ENCODE assay signal across 8 mouse cellular contexts in genomic region chr4:48585241-48586098, GRCm38 (mm10). TPM values are rescaled to one million over a fixed set of nuclear protein-coding genes. Genes with fewer than 3 reads are reported as not detected.
A peak's percentile ranks its signal among the peaks of the same experiment; 100 is the strongest.
DNase-seq lines count a peak whose midpoint lies in the region; ATAC-seq and TF ChIP-seq lines count a peak whose summit lies in the region.

No protein-coding gene starts in this region.

- TF ChIP-seq CTCF in midbrain, postnatal 0 days (IDR thresholded peaks at IDR 0.05), result no peak
- TF ChIP-seq CTCF in testis, adult 2 months (IDR thresholded peaks at IDR 0.05; ENCODE audit: control insufficient read depth, insufficient read depth, insufficient replicate concordance, low read depth, low read length), result no peak

- peak; percentile 3 for TF ChIP-seq POLR2A in testis, adult 2 months (IDR thresholded peaks at IDR 0.05; ENCODE audit: control insufficient read depth, low read depth, low read length)

- no peak for ATAC-seq in erythroblast, adult 5-6 weeks (replicated peaks; ENCODE audit: low FRiP score, poor library complexity, severe bottlenecking)
- peak; percentile 66 for ATAC-seq in forebrain, embryonic 16.5 days
- peak; percentile 79 for ATAC-seq in intestine, embryonic 16.5 days
- ATAC-seq in liver, embryonic 11.5 days (replicated peaks; ENCODE audit: low FRiP score), result peak; percentile 75
- ATAC-seq in midbrain, postnatal 0 days (ENCODE audit: low FRiP score), result peak; percentile 79

- peak overlapping the region; percentile 48 for H3K4me3 ChIP-seq in erythroblast, embryonic 14.5 days (replicated peaks)
- peak overlapping the region; percentile 98 for H3K4me3 ChIP-seq in forebrain, embryonic 16.5 days (replicated peaks; ENCODE audit: low read length)
- H3K4me3 ChIP-seq in intestine, embryonic 16.5 days (ENCODE audit: low read length), result peak overlapping the region; percentile 88
- peak overlapping the region; percentile 86 for H3K4me3 ChIP-seq in liver, embryonic 11.5 days (ENCODE audit: low read depth, low read length)
- peak overlapping the region; percentile 96 for H3K4me3 ChIP-seq in midbrain, postnatal 0 days (ENCODE audit: low read depth, low read length)
- peak overlapping the region; percentile 97 for H3K4me3 ChIP-seq in testis, adult 2 months (ENCODE audit: control insufficient read depth, low read depth, low read length)

- H3K4me2 ChIP-seq in forebrain, embryonic 16.5 days (ENCODE audit: low read length), result peak overlapping the region; percentile 93
- peak overlapping the region; percentile 84 for H3K4me2 ChIP-seq in intestine, embryonic 16.5 days (ENCODE audit: low read depth, low read length)
- peak overlapping the region; percentile 89 for H3K4me2 ChIP-seq in liver, embryonic 11.5 days
- peak overlapping the region; percentile 90 for H3K4me2 ChIP-seq in midbrain, postnatal 0 days (ENCODE audit: low read depth, low read length, poor library complexity, severe bottlenecking)

- under 1% methylated on average over 85 of the region's 92 CpGs for WGBS in forebrain, embryonic 16.5 days
- WGBS in intestine, embryonic 16.5 days, result under 1% methylated on average over 82 of the region's 92 CpGs
- under 1% methylated on average over 92 of the region's 92 CpGs for WGBS in liver, embryonic 11.5 days
- under 1% methylated on average over 72 of the region's 92 CpGs for WGBS in midbrain, postnatal 0 days

- no peaks in the 10 kb centered on the region for H3K4me1 ChIP-seq in erythroblast, embryonic 14.5 days (ENCODE audit: control insufficient read depth)
- peaks cover 20% of the 10 kb centered on the region for H3K4me1 ChIP-seq in forebrain, embryonic 16.5 days (replicated peaks; ENCODE audit: control insufficient read depth, insufficient read depth, low read length)
- peaks cover 7% of the 10 kb centered on the region for H3K4me1 ChIP-seq in intestine, embryonic 16.5 days (ENCODE audit: control insufficient read depth, insufficient read depth, low read length)
- no peaks in the 10 kb centered on the region; the same call in 1 of the 2 replicates for H3K4me1 ChIP-seq in liver, embryonic 11.5 days (replicated peaks; ENCODE audit: control insufficient read depth, insufficient read depth, low read length)
- peaks cover 2% of the 10 kb centered on the region; the same call in 1 of the 2 replicates for H3K4me1 ChIP-seq in midbrain, postnatal 0 days (ENCODE audit: insufficient read depth, low read length)
- peaks cover 8% of the 10 kb centered on the region for H3K4me1 ChIP-seq in testis, adult 2 months (ENCODE audit: control insufficient read depth, insufficient read depth, low read length)

- no peaks in the 10 kb centered on the region for H3K36me3 ChIP-seq in erythroblast, embryonic 14.5 days (ENCODE audit: control insufficient read depth)
- H3K36me3 ChIP-seq in forebrain, embryonic 16.5 days (ENCODE audit: control insufficient read depth, insufficient read depth), result peaks cover 4% of the 10 kb centered on the region; the same call in 1 of the 2 replicates
- 0 out of 2 replicates have a peak, but pooled peaks cover 4% of the 10 kb centered on the region for H3K36me3 ChIP-seq in intestine, embryonic 16.5 days (ENCODE audit: control insufficient read depth, insufficient read depth, low read length)
- 0 out of 2 replicates have a peak, but pooled peaks cover 2% of the 10 kb centered on the region for H3K36me3 ChIP-seq in liver, embryonic 11.5 days (ENCODE audit: control insufficient read depth, insufficient read depth, low read length)
- H3K36me3 ChIP-seq in midbrain, postnatal 0 days (ENCODE audit: insufficient read depth, low read length), result no peaks in the 10 kb centered on the region
- H3K36me3 ChIP-seq in testis, adult 2 months (ENCODE audit: control insufficient read depth, insufficient read depth, low read length), result no peaks in the 10 kb centered on the region

- peaks cover 2% of the 10 kb centered on the region for H3K9me3 ChIP-seq in erythroblast, embryonic 14.5 days (ENCODE audit: control insufficient read depth, low read length)
- peaks cover 3% of the 10 kb centered on the region for H3K9me3 ChIP-seq in forebrain, embryonic 16.5 days (ENCODE audit: control insufficient read depth, low read length)
- no peaks in the 10 kb centered on the region for H3K9me3 ChIP-seq in intestine, embryonic 16.5 days (ENCODE audit: control insufficient read depth, low read length)
- H3K9me3 ChIP-seq in liver, embryonic 11.5 days (ENCODE audit: control insufficient read depth, low read length), result no peaks in the 10 kb centered on the region
- no peaks in the 10 kb centered on the region for H3K9me3 ChIP-seq in midbrain, postnatal 0 days (ENCODE audit: low read length)

- peak overlapping the region; percentile 100 for H3K9ac ChIP-seq in forebrain, embryonic 16.5 days (replicated peaks; ENCODE audit: low read depth, low read length)
- peak overlapping the region; percentile 94 for H3K9ac ChIP-seq in intestine, embryonic 16.5 days (ENCODE audit: low read depth, low read length)
- peak overlapping the region; percentile 81 for H3K9ac ChIP-seq in liver, embryonic 11.5 days (ENCODE audit: low read depth, low read length)
- H3K9ac ChIP-seq in midbrain, postnatal 0 days (replicated peaks; ENCODE audit: low read length, poor library complexity, severe bottlenecking), result peak overlapping the region; percentile 95

- peaks cover 32% of the 10 kb centered on the region for H3K27me3 ChIP-seq in erythroblast, embryonic 14.5 days (ENCODE audit: control insufficient read depth)
- no peaks in the 10 kb centered on the region for H3K27me3 ChIP-seq in forebrain, embryonic 16.5 days (replicated peaks; ENCODE audit: control insufficient read depth, insufficient read depth, low read length)
- no peaks in the 10 kb centered on the region for H3K27me3 ChIP-seq in intestine, embryonic 16.5 days (replicated peaks; ENCODE audit: control insufficient read depth, insufficient read depth, low read length)
- H3K27me3 ChIP-seq in liver, embryonic 11.5 days (replicated peaks; ENCODE audit: control insufficient read depth, insufficient read depth, low read length), result peaks cover 4% of the 10 kb centered on the region; the same call in 1 of the 2 replicates
- H3K27me3 ChIP-seq in midbrain, postnatal 0 days (ENCODE audit: insufficient read depth, low read length), result no peaks in the 10 kb centered on the region
- H3K27me3 ChIP-seq in testis, adult 2 months (ENCODE audit: control insufficient read depth, insufficient read depth, low read length), result no peaks in the 10 kb centered on the region

- peak overlapping the region; percentile 96 for H3K27ac ChIP-seq in forebrain, embryonic 16.5 days (ENCODE audit: low read length)
- peak overlapping the region; percentile 80 for H3K27ac ChIP-seq in intestine, embryonic 16.5 days (ENCODE audit: low read length)
- peak overlapping the region; percentile 69 for H3K27ac ChIP-seq in liver, embryonic 11.5 days (ENCODE audit: low read depth, low read length)
- H3K27ac ChIP-seq in midbrain, postnatal 0 days (ENCODE audit: low read depth, low read length), result peak overlapping the region; percentile 95
- peak overlapping the region; percentile 85 for H3K27ac ChIP-seq in testis, adult 2 months (ENCODE audit: control insufficient read depth, insufficient read depth, low read depth, low read length)

- peak; percentile 60 for DNase-seq in adrenal gland, postnatal 25 days
- peak; percentile 69 for DNase-seq in liver, embryonic 11.5 days (ENCODE audit: low spot score)
- peak; percentile 35 for DNase-seq in midbrain, postnatal 0 days (ENCODE audit: low spot score)

RNA-seq across cellular contexts. Expression of gene Tmeff1, which starts 0.5 kb away (rescaled TPM):
- 0.05 TPM in 1 of 2 replicates, not detected in the other for polyA plus RNA-seq in erythroblast, embryonic 14.5 days (2012)
- not detected in 2 replicates for total RNA-seq in erythroblast, adult 5-6 weeks (2015; ENCODE audit: low replicate concordance)
- total RNA-seq in erythroblast, adult 5-6 weeks (2017; ENCODE audit: low replicate concordance), result not detected in 2 replicates
- total RNA-seq in adrenal gland, postnatal 25 days (2021), result 11.1 and 16.5 TPM in 2 replicates
- 205 and 213 TPM in 2 replicates for polyA plus RNA-seq in forebrain, embryonic 16.5 days (2015; fragmentation: Nextera tagmentation; extraction: Ambion mirVana)
- 5.0 and 5.2 TPM in 2 replicates for polyA plus RNA-seq in intestine, embryonic 16.5 days (2015; fragmentation: Nextera tagmentation; extraction: Ambion mirVana)
- 25.0 and 25.8 TPM in 2 replicates for polyA plus RNA-seq in liver, embryonic 11.5 days (2014; fragmentation: Nextera tagmentation; extraction: Ambion mirVana)
- total RNA-seq in midbrain, postnatal 0 days (2014; rRNA removed), result 320 and 385 TPM in 2 replicates
- polyA plus RNA-seq in midbrain, postnatal 0 days (2015; fragmentation: Nextera tagmentation; extraction: Ambion mirVana), result 217 and 228 TPM in 2 replicates
- polyA plus RNA-seq in testis, adult 2 months (2012; rRNA removed), result 32.4 and 39.8 TPM in 2 replicates

RNA-seq across cellular contexts. Expression of gene Msantd3, which starts 45.7 kb away (rescaled TPM):
- not detected in 2 replicates for polyA plus RNA-seq in erythroblast, embryonic 14.5 days (2012)
- total RNA-seq in erythroblast, adult 5-6 weeks (2015; ENCODE audit: low replicate concordance), result 3.7 and 15.5 TPM in 2 replicates
- total RNA-seq in erythroblast, adult 5-6 weeks (2017; ENCODE audit: low replicate concordance), result 3.7 and 13.7 TPM in 2 replicates
- total RNA-seq in adrenal gland, postnatal 25 days (2021), result 15.7 and 15.8 TPM in 2 replicates
- polyA plus RNA-seq in forebrain, embryonic 16.5 days (2015; fragmentation: Nextera tagmentation; extraction: Ambion mirVana), result 38.6 and 45.5 TPM in 2 replicates
- 10.7 and 10.9 TPM in 2 replicates for polyA plus RNA-seq in intestine, embryonic 16.5 days (2015; fragmentation: Nextera tagmentation; extraction: Ambion mirVana)
- 13.6 and 16.6 TPM in 2 replicates for polyA plus RNA-seq in liver, embryonic 11.5 days (2014; fragmentation: Nextera tagmentation; extraction: Ambion mirVana)
- 30.3 and 36.4 TPM in 2 replicates for total RNA-seq in midbrain, postnatal 0 days (2014; rRNA removed)
- 26.0 and 27.0 TPM in 2 replicates for polyA plus RNA-seq in midbrain, postnatal 0 days (2015; fragmentation: Nextera tagmentation; extraction: Ambion mirVana)
- 4.3 and 6.0 TPM in 2 replicates for polyA plus RNA-seq in testis, adult 2 months (2012; rRNA removed)

Comparison
In these comparisons a context has a peak if more than half of its experiments do, and no peak if none do; other contexts are left out.
1. H3K4me3 ChIP-seq: peak in every context shown above with its lines; median percentile 98 in forebrain, embryonic 16.5 days; 97 in testis, adult 2 months; 96 in midbrain, postnatal 0 days; 88 in intestine, embryonic 16.5 days; 86 in liver, embryonic 11.5 days; 48 in erythroblast, embryonic 14.5 days.